Mouse (Mus musculus) adrenal gland, postnatal 25 days (tissue): ENCODE measurements around the gene Eif4b. TPM values are rescaled to one million over a fixed set of nuclear protein-coding genes. Genes with fewer than 3 reads are reported as not detected.

Source experiments
- DNase-seq: peaks from one replicate; pipeline ENCODE4 v3.0.0; 2021; ENCODE audit warnings: mixed read lengths
- long read RNA-seq: library from polyadenylated mRNA; stranded (forward); transcript quantifications from one replicate; pipeline ENCODE4 v2.0.0, GENCODE M21; 2021
- total RNA-seq: library from RNA; stranded (reverse); gene quantifications from 2 replicates; pipeline ENCODE4 v1.2.3, GENCODE M21; 2021

Gene Eif4b
- 244 and 270 TPM in 2 replicates for total RNA-seq
- long read RNA-seq, transcript Eif4b-201 (15 exons, 3,854 nt), result major isoform, 113 of 182 reads
- long read RNA-seq, partial matches to known transcripts, result 65 of 182 reads
- long read RNA-seq, other reads (novel, unspliced or antisense), result 4 of 182 reads

DNA sequence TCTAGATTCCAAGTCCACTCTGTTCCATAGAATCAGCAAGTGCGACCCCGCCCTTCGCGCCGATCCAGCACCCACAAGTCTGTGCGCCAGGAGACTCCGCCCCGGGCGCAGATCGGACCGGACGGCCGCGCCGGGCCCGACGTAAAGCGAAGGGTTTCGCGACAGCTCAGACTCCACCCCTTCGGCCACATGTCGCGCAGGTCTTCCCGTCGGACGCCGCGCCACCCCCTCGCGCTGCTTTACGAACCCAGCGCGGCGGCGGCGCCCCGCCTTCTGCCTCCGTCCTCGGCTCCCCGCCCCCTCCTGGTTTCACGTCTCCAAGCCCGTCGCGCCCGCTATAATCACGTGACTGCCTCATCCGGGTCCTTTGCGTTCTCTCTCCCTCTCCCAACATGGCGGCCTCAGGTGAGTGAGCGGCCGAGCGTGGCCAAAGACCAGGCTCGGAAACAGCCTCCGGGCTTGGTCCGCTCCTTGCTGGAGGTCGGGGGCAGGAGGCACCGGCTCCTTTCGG is at the start of gene Eif4b:
Gene Eif4b, plus strand, starts transcription at position 215 of the 511 bp plus-strand sequence.
- DNase-seq, result peak; percentile 99

GRCm38 (mm10) chr15:102023888-102024287 is 49.7 kb upstream of the Eif4b start:
- no peak for DNase-seq

GRCm38 (mm10) chr15:102025136-102025872 is 48.3 kb upstream of the Eif4b start:
- DNase-seq, result no peak

DNA sequence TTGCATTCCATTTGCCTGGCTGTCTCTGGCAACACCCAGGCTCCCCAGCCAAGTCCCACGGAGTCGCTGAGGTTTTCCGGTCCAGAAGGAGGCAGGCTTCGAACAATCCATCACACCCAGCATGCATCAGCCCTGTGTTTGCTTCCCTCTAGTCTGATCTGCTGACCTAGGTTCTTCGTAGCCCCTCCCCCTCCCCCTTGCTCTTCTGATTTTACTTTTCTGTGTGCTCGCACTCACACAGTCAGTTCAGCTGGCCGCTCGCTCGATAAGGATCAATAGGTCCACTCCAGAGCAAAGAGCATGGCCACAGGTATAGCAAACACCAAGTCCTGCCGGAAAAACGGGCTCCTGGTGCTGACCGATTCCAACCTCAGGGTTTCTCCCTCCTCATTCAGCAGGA is 47.1 kb upstream of the Eif4b start:
- no peak for DNase-seq

DNA sequence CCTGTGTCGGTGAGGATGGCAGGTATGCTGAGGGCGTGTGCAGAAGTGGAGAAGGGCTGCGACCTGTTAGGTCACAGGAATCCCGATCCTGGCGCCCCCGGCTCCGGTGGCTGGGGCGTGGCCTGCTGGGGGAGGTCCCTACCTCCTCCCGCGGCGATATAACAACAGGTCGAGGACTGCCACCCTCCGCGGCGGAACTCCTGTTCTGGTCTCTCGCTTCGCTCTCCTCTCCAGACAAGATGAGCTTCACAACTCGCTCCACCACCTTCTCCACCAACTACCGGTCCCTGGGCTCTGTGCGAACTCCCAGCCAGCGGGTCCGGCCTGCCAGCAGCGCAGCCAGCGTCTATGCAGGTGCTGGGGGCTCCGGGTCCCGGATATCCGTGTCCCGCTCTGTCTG is 45.5 kb upstream of the Eif4b start, which contains the start of gene Krt18:
Gene Krt18, plus strand, starts transcription at position 141 of the 400 bp plus-strand sequence.
- no peak for DNase-seq

- no peak for DNase-seq
Observed at GRCm38 (mm10) chr15:102034121-102035053, 39.2 kb upstream of the Eif4b start.

DNA sequence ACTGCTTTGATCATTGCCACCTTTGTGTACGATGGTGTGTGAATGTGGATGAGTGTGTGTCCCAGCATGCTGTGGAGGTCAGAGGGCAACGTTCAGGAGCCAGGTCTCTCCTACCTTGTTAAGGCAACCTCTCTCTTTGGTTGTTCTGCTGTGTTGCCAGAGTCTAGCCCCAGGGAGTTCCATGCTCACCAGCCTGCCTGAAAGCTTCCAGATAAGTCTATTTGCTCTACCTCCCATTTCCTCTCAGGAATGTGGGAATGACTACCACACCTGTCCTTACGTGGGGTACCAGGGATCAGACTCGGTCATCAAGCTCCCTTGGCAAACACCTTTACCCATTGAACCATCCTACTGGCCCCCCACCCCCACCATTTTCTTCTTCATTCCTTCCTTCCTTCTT is 33.3 kb upstream of the Eif4b start:
- DNase-seq, result no peak

- DNase-seq, result no peak
Observed at GRCm38 (mm10) chr15:102041951-102042350, 31.6 kb upstream of the Eif4b start.

DNA sequence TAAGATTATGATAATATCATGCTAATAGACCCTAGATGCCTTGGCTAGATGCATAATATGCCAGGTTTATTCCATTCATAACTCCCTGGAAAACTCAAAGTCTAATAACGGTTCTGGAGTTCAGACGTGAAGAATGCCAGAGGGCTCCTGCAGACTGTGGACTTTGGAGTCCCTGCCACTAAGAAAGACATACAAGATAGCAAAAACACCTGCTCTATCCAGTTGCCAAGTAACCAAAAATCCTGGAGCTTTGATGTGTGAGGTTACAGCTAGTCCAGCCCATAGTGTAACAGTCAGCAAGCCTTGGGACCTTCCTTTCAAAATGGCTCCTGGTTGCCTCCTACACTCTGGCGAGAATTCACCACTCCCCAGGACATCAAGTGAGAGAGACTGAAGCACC is 28.8 kb upstream of the Eif4b start:
- no peak for DNase-seq

DNA sequence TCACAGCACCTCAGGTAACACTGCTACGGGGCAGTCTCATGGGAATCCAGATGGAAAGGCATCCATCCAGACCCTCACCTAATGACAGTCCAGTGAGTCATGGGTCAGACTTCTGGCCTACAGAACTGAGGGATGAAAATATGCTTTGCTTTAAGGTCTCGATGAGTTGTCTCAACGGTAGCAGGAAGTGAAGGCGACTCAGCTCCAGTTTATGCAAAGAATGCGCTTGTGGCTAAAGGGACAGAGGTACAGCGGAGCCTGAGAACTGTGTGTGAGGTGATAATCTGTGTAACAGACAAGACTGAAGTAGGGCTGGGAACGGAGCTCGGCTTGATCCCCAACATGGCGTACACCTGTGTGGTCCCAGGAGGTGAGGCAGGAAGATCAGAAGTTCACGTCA is 27.9 kb upstream of the Eif4b start:
- DNase-seq, result no peak

- DNase-seq, result no peak
Observed at GRCm38 (mm10) chr15:102048006-102048405, 25.6 kb upstream of the Eif4b start.

- no peak for DNase-seq
Observed at GRCm38 (mm10) chr15:102049871-102050270, 23.7 kb upstream of the Eif4b start.

GRCm38 (mm10) chr15:102051920-102052683 is 21.5 kb upstream of the Eif4b start:
- peak; percentile 64 for DNase-seq

DNA sequence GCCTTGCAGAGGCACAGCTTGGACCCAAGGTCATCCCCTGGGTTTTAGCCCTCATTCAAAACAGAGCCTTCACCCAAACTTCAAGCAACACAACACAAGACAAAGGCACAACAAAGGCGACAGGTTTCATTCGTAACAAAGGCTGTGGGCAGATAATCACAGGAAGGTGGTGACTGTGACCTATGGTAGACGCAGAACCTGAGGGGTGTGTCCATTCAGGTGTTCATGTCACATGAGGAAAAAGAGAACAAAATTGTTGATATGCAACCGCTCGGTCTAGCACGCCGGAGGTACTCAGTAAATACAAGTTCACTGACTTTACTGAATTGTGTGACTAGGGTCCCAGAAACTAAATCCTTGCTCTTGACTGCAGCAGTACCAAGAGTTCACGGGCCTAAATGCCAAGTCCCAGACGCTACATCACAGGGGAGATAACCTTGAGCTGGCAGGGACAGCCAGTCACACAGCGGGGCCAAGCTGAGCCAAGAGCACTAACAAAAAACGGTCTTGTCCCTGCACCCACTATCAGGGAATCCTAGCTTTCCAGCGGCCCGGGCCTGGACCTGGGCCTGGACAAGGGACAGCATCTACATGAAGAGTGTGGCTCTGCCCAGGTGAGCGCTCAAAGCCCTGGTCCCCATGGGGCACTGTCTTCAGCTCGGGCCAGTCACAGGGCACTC is 16.9 kb upstream of the Eif4b start:
- DNase-seq, result peak; percentile 49

DNA sequence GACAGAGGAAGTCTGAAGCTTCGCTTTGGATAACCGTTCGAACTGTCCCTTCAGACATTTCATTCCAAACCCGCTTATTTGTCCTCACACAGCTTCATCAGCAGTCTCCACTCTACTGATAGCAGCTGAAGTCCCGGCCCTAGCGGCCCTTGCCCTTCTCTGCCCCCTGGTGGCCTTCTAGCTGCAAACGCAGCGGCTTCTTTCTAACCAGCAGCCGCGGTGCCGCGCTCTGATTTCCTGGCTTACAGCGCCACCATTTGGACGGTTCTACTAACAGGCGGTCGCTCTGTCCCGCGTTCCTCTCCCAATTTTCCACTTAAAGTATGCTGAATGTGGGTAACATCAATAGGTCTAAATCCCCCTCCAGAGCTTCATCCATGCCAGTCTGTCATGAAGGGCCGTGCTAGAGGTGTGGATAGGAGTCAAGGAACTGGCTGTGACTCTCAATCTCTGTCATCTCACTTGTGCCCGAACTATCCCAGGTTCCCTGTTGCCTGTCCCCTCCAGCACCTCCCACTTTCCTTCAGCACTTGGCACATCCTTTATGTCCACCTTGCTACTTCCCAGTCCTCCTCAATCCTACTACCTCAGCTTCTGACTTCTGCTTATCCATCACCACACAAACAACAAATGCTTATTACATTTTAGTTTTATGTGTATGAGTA is 7.8 kb upstream of the Eif4b start:
- peak; percentile 94 for DNase-seq

GRCm38 (mm10) chr15:102070476-102071467 is 2.8 kb upstream of the Eif4b start:
- no peak for DNase-seq

DNA sequence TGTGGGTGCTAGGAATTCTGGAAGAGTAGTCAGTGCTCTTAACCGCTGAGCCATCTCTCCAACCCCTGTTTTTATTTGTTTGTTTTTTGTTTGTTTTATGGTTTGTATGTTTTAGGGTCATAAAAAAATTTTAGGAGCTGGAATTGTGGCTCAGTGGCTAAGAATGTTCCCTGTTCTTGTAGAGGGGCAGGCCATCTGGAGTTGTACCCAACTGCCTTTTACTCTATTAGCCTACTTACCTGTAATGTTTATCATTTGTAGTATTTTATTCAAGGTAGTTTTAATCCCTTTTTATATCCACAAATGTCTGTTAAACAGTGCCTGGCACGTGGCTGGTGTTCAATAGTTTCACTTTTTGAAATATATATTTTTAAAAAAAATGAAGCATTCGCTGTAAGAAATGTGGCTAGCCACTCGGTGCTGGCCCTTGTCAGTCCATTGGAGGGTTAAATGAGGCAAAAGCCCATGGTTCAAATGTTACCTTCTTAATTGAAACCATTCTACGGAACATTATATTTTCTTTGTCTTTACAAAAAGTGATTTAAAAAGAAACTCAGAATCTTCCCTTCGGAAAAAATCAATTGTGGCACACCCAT is 512 bp upstream of the Eif4b start:
- no peak for DNase-seq

DNA sequence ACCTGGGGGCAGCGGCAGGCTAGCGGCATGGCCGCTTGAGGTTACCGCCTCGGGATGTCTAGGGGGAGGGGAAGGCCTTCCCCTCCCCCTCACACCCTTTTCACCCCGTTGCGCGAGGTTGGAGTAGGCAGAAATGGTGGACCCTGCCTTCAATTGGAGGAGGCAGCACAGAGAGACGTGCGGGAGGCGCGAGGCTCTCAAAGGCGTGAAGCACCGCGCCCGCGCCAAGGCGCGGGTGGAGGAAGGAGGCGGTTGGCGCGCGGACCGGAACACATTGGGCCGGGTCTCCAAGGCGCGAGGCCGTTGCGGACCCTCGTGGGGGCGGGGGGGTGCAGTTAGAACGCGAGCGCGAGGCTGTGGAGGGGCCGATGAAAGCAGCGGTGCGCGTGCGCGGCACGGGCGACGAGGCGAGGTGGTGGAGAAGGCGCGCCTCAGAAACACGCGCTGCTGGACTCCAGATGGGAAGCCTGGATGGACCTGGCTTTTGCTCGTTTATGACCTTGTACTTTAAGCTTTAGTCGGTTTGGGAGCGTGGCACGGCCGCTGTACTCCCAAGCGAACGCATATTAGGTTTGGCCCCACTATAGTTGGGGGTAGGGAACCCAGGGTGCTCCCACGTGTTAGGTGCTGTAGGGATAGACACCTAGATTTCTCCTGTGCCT is 628 bp downstream of the Eif4b start:
- DNase-seq, result peak; percentile 73
